In the genomic region with DNA sequence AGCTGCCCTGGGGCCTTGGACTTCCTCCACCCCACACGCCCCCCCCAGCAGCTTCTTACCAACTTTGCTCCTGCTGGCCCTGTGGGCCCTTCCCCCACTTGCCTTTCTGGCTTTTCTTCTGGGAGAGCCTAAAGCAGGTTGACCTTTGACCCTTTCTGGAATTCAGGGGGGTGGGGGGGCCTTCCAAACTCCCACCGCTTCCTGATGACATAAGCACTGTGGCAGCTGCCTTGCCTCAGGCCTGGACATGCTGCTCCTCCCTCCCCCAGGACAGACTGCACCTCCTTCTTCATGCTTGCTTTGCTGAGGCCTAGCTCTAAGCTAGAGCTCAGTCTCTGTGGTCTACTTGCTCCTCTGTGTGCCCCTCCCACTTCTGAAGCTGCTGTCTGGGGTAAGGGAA, we compare ENCODE assay signal across 8 mouse cellular contexts. TPM values are rescaled to one million over a fixed set of nuclear protein-coding genes. Genes with fewer than 3 reads are reported as not detected.
A peak's percentile ranks its signal among the peaks of the same experiment; 100 is the strongest.
DNase-seq lines count a peak whose midpoint lies in the region; ATAC-seq lines count a peak whose summit lies in the region.

No protein-coding gene starts in this region.

- no peak for DNase-seq in midbrain, embryonic 14.5 days
- DNase-seq in right cerebral cortex, postnatal 14 days, result no peak
- DNase-seq in ovary, postnatal 36 days (ENCODE audit: low spot score), result no peak
- no peak for DNase-seq in left cerebral cortex, adult 8-10 months (ENCODE audit: low spot score in 2 of 2)

- 21% methylated on average over 2 of the region's 2 CpGs for WGBS in midbrain, embryonic 13.5 days
- WGBS in midbrain, embryonic 14.5 days, result 28% methylated on average over 2 of the region's 2 CpGs
- WGBS in kidney, embryonic 16.5 days, result 25% methylated on average over 2 of the region's 2 CpGs
- WGBS in neural tube, embryonic 12.5 days, result 21% methylated on average over 2 of the region's 2 CpGs

- no peak overlapping the region for H3K4me3 ChIP-seq in midbrain, embryonic 13.5 days (replicated peaks)
- no peak overlapping the region for H3K4me3 ChIP-seq in midbrain, embryonic 14.5 days (replicated peaks; ENCODE audit: low read depth, low read length)
- H3K4me3 ChIP-seq in kidney, embryonic 16.5 days (ENCODE audit: low read length), result no peak overlapping the region; the same call in 1 of the 2 replicates
- H3K4me3 ChIP-seq in neural tube, embryonic 12.5 days, result no peak overlapping the region

- H3K9ac ChIP-seq in midbrain, embryonic 13.5 days (replicated peaks), result peak overlapping the region; percentile 44; the same call in 1 of the 2 replicates
- no peak overlapping the region for H3K9ac ChIP-seq in midbrain, embryonic 14.5 days (replicated peaks; ENCODE audit: low read length)
- H3K9ac ChIP-seq in kidney, embryonic 16.5 days (replicated peaks; ENCODE audit: low read length), result peak overlapping the region; percentile 68
- H3K9ac ChIP-seq in neural tube, embryonic 12.5 days, result peak overlapping the region; percentile 29; the same call in 1 of the 2 replicates

- peak overlapping the region; percentile 53 for H3K27ac ChIP-seq in midbrain, embryonic 13.5 days
- no peak overlapping the region for H3K27ac ChIP-seq in midbrain, embryonic 14.5 days (replicated peaks; ENCODE audit: low read depth, low read length)
- peak overlapping the region; percentile 100 for H3K27ac ChIP-seq in kidney, embryonic 16.5 days (ENCODE audit: low read length)
- H3K27ac ChIP-seq in neural tube, embryonic 12.5 days, result no peak overlapping the region

- no peak for ATAC-seq in midbrain, embryonic 13.5 days
- no peak for ATAC-seq in midbrain, embryonic 14.5 days (ENCODE audit: low FRiP score, low TSS enrichment)
- ATAC-seq in erythroblast, adult 5-6 weeks (replicated peaks; ENCODE audit: low FRiP score, poor library complexity, severe bottlenecking), result 0 out of 2 replicates have a peak, but pooled peaks have one; percentile 1
- ATAC-seq in kidney, embryonic 16.5 days (ENCODE audit: low FRiP score, low TSS enrichment), result peak; percentile 77
- no peak for ATAC-seq in neural tube, embryonic 12.5 days (ENCODE audit: low FRiP score, low read depth)

- peaks cover 47% of the 10 kb centered on the region for H3K4me1 ChIP-seq in midbrain, embryonic 13.5 days (replicated peaks)
- peaks cover 30% of the 10 kb centered on the region for H3K4me1 ChIP-seq in midbrain, embryonic 14.5 days (ENCODE audit: control insufficient read depth, insufficient read depth, low read length)
- H3K4me1 ChIP-seq in kidney, embryonic 16.5 days (ENCODE audit: insufficient read depth, low read length), result peaks cover 66% of the 10 kb centered on the region
- H3K4me1 ChIP-seq in neural tube, embryonic 12.5 days, result peaks cover 53% of the 10 kb centered on the region

- H3K36me3 ChIP-seq in midbrain, embryonic 13.5 days, result peaks cover 71% of the 10 kb centered on the region
- peaks cover 50% of the 10 kb centered on the region for H3K36me3 ChIP-seq in midbrain, embryonic 14.5 days (ENCODE audit: control insufficient read depth, insufficient read depth, low read length)
- H3K36me3 ChIP-seq in kidney, embryonic 16.5 days (ENCODE audit: insufficient read depth, low read length), result peaks cover 44% of the 10 kb centered on the region
- peaks cover 56% of the 10 kb centered on the region for H3K36me3 ChIP-seq in neural tube, embryonic 12.5 days

- no peaks in the 10 kb centered on the region for H3K27me3 ChIP-seq in midbrain, embryonic 13.5 days
- H3K27me3 ChIP-seq in midbrain, embryonic 14.5 days (ENCODE audit: control insufficient read depth, insufficient read depth, low read length), result no peaks in the 10 kb centered on the region
- no peaks in the 10 kb centered on the region for H3K27me3 ChIP-seq in kidney, embryonic 16.5 days (ENCODE audit: insufficient read depth, low read length)
- H3K27me3 ChIP-seq in neural tube, embryonic 12.5 days (replicated peaks), result no peaks in the 10 kb centered on the region

- H3K9me3 ChIP-seq in midbrain, embryonic 13.5 days, result no peaks in the 10 kb centered on the region
- H3K9me3 ChIP-seq in midbrain, embryonic 14.5 days (ENCODE audit: control insufficient read depth, low read length), result no peaks in the 10 kb centered on the region
- H3K9me3 ChIP-seq in kidney, embryonic 16.5 days (ENCODE audit: low read length), result peaks cover 7% of the 10 kb centered on the region; the same call in 1 of the 2 replicates
- H3K9me3 ChIP-seq in neural tube, embryonic 12.5 days, result peaks cover 4% of the 10 kb centered on the region; the same call in 1 of the 2 replicates

- H3K4me2 ChIP-seq in midbrain, embryonic 13.5 days (replicated peaks), result no peak overlapping the region
- no peak overlapping the region for H3K4me2 ChIP-seq in midbrain, embryonic 14.5 days (ENCODE audit: low read length)
- H3K4me2 ChIP-seq in kidney, embryonic 16.5 days (replicated peaks; ENCODE audit: low read depth, low read length), result 0 out of 2 replicates have a peak overlapping the region, but pooled peaks have one; percentile 26
- H3K4me2 ChIP-seq in neural tube, embryonic 12.5 days (replicated peaks), result peak overlapping the region; percentile 8; the same call in 1 of the 2 replicates

RNA-seq across cellular contexts. Expression of a gene that starts 28.7 kb away (rescaled TPM):
- polyA plus RNA-seq in midbrain, embryonic 13.5 days (2015; fragmentation: Nextera tagmentation; extraction: Ambion mirVana), result 1.8 and 2.0 TPM in 2 replicates
- polyA plus RNA-seq in midbrain, embryonic 14.5 days (2014; fragmentation: Nextera tagmentation; extraction: Ambion mirVana), result 3.7 and 4.3 TPM in 2 replicates
- not detected in 2 replicates for total RNA-seq in erythroblast, adult 5-6 weeks (2015; ENCODE audit: low replicate concordance)
- not detected in 2 replicates for total RNA-seq in erythroblast, adult 5-6 weeks (2017; ENCODE audit: low replicate concordance)
- polyA plus RNA-seq in kidney, embryonic 16.5 days (2015; fragmentation: Nextera tagmentation; extraction: Ambion mirVana), result 2.2 and 2.9 TPM in 2 replicates
- polyA plus RNA-seq in neural tube, embryonic 12.5 days (2016; fragmentation: Nextera tagmentation; extraction: Ambion mirVana), result 5.7 and 5.8 TPM in 2 replicates
- total RNA-seq in left cerebral cortex, adult 8-10 months (2022), result 10 to 100 TPM; 18.3 to 21.6 (median 19.8) TPM

RNA-seq across cellular contexts. Expression of a gene that starts 29.5 kb away (rescaled TPM):
- polyA plus RNA-seq in midbrain, embryonic 13.5 days (2015; fragmentation: Nextera tagmentation; extraction: Ambion mirVana), result 128 and 134 TPM in 2 replicates
- polyA plus RNA-seq in midbrain, embryonic 14.5 days (2014; fragmentation: Nextera tagmentation; extraction: Ambion mirVana), result 86.7 and 115 TPM in 2 replicates
- total RNA-seq in erythroblast, adult 5-6 weeks (2015; ENCODE audit: low replicate concordance), result 121 and 149 TPM in 2 replicates
- total RNA-seq in erythroblast, adult 5-6 weeks (2017; ENCODE audit: low replicate concordance), result 118 and 183 TPM in 2 replicates
- polyA plus RNA-seq in kidney, embryonic 16.5 days (2015; fragmentation: Nextera tagmentation; extraction: Ambion mirVana), result 184 and 191 TPM in 2 replicates
- 129 and 135 TPM in 2 replicates for polyA plus RNA-seq in neural tube, embryonic 12.5 days (2016; fragmentation: Nextera tagmentation; extraction: Ambion mirVana)
- 100 to 1,000 TPM; 174 to 191 (median 186) TPM for total RNA-seq in left cerebral cortex, adult 8-10 months (2022)

RNA-seq across cellular contexts. Expression of a gene that starts 29.7 kb away (rescaled TPM):
- 18.5 and 21.9 TPM in 2 replicates for polyA plus RNA-seq in midbrain, embryonic 13.5 days (2015; fragmentation: Nextera tagmentation; extraction: Ambion mirVana)
- 22.2 and 24.0 TPM in 2 replicates for polyA plus RNA-seq in midbrain, embryonic 14.5 days (2014; fragmentation: Nextera tagmentation; extraction: Ambion mirVana)
- total RNA-seq in erythroblast, adult 5-6 weeks (2015; ENCODE audit: low replicate concordance), result 42.0 and 69.4 TPM in 2 replicates
- 51.8 and 55.1 TPM in 2 replicates for total RNA-seq in erythroblast, adult 5-6 weeks (2017; ENCODE audit: low replicate concordance)
- 40.9 and 44.2 TPM in 2 replicates for polyA plus RNA-seq in kidney, embryonic 16.5 days (2015; fragmentation: Nextera tagmentation; extraction: Ambion mirVana)
- 26.0 and 27.7 TPM in 2 replicates for polyA plus RNA-seq in neural tube, embryonic 12.5 days (2016; fragmentation: Nextera tagmentation; extraction: Ambion mirVana)
- total RNA-seq in left cerebral cortex, adult 8-10 months (2022), result 10 to 100 TPM; 52.0 to 65.8 (median 62.6) TPM

RNA-seq across cellular contexts. Expression of a gene that starts 53.3 kb away (rescaled TPM):
- polyA plus RNA-seq in midbrain, embryonic 13.5 days (2015; fragmentation: Nextera tagmentation; extraction: Ambion mirVana), result 54.7 and 56.6 TPM in 2 replicates
- 56.3 and 57.2 TPM in 2 replicates for polyA plus RNA-seq in midbrain, embryonic 14.5 days (2014; fragmentation: Nextera tagmentation; extraction: Ambion mirVana)
- 2.3 and 3.7 TPM in 2 replicates for total RNA-seq in erythroblast, adult 5-6 weeks (2015; ENCODE audit: low replicate concordance)
- 5.4 and 9.1 TPM in 2 replicates for total RNA-seq in erythroblast, adult 5-6 weeks (2017; ENCODE audit: low replicate concordance)
- polyA plus RNA-seq in kidney, embryonic 16.5 days (2015; fragmentation: Nextera tagmentation; extraction: Ambion mirVana), result 44.2 and 46.8 TPM in 2 replicates
- 51.9 and 52.3 TPM in 2 replicates for polyA plus RNA-seq in neural tube, embryonic 12.5 days (2016; fragmentation: Nextera tagmentation; extraction: Ambion mirVana)
- 10 to 100 TPM; 22.2 to 30.1 (median 27.3) TPM for total RNA-seq in left cerebral cortex, adult 8-10 months (2022)

Comparison
In these comparisons a context has a peak if more than half of its experiments do, and no peak if none do; other contexts are left out.
1. H3K27ac ChIP-seq: peak in midbrain, embryonic 13.5 days (single experiment) and kidney, embryonic 16.5 days (single experiment); none in midbrain, embryonic 14.5 days (single experiment) and neural tube, embryonic 12.5 days (single experiment).
2. ATAC-seq: peak in erythroblast, adult 5-6 weeks (single experiment) and kidney, embryonic 16.5 days (single experiment); none in midbrain, embryonic 13.5 days (single experiment), midbrain, embryonic 14.5 days (single experiment) and neural tube, embryonic 12.5 days (single experiment).
3. H3K4me2 ChIP-seq: peak in kidney, embryonic 16.5 days (single experiment) and neural tube, embryonic 12.5 days (single experiment); none in midbrain, embryonic 13.5 days (single experiment) and midbrain, embryonic 14.5 days (single experiment).